Mouse (Mus musculus) liver, postnatal 0 days (tissue): Measurements from ENCODE around the gene Syt14. TPM values are rescaled to one million over a fixed set of nuclear protein-coding genes. Genes with fewer than 3 reads are reported as not detected.
A peak's percentile ranks its signal among the peaks of the same experiment; 100 is the strongest.

Experiments used
- ATAC-seq: fragments of 200-750 bp; cut with Nextera tagmentation; 2 replicates; pipeline ENCODE4 v1.8.0; 2017; ENCODE audit warnings: mild to moderate bottlenecking, moderate library complexity
- DNase-seq: peaks from one replicate; pipeline ENCODE4 v3.0.0-alpha.2; 2016
- H3K27ac ChIP-seq: fragments of 300-500 bp; sonication (generic); 2 replicates; pipeline ENCODE4 v1.5.1; 2014; ENCODE audit warnings: antibody characterized with exemption, moderate library complexity, mild to moderate bottlenecking, low read depth
- H3K27me3 ChIP-seq: fragments of 300-500 bp; sonication (generic); 2 replicates; pipeline ENCODE4 v1.6.1; 2014; ENCODE audit warnings: low read length, control low read depth, mixed read lengths; ENCODE audit not compliant: insufficient read depth
- H3K36me3 ChIP-seq: fragments of 300-500 bp; sonication (generic); replicated peaks from 2 replicates; pipeline ENCODE4 v1.6.1; 2014; ENCODE audit warnings: mild to moderate bottlenecking, control low read depth, low read length, moderate library complexity, mixed read lengths; ENCODE audit not compliant: insufficient read depth
- H3K4me1 ChIP-seq: fragments of 300-500 bp; sonication (generic); 2 replicates; pipeline ENCODE4 v1.6.1; 2014; ENCODE audit warnings: antibody characterized with exemption, mild to moderate bottlenecking, control low read depth; ENCODE audit not compliant: insufficient read depth
- H3K4me2 ChIP-seq: fragments of 300-500 bp; sonication (generic); 2 replicates; pipeline ENCODE4 v1.6.1; 2014; ENCODE audit warnings: low read depth, mild to moderate bottlenecking, low read length, moderate library complexity, mixed read lengths
- H3K4me3 ChIP-seq: fragments of 300-500 bp; sonication (generic); 2 replicates; pipeline ENCODE4 v1.5.1; 2014; ENCODE audit warnings: low read depth, low read length
- H3K9ac ChIP-seq: fragments of 300-500 bp; sonication (generic); replicated peaks from 2 replicates; pipeline ENCODE4 v1.6.1; 2014; ENCODE audit warnings: mild to moderate bottlenecking, moderate library complexity
- H3K9me3 ChIP-seq: fragments of 300-500 bp; sonication (generic); 2 replicates; pipeline ENCODE4 v1.6.1; 2016; ENCODE audit warnings: mild to moderate bottlenecking, control low read depth, low read length, mixed read lengths
- CTCF ChIP-seq: sonication (generic); IDR thresholded peaks from 2 replicates; pipeline ENCODE4 v1.5.1; 2016; ENCODE audit warnings: antibody characterized with exemption, low read depth
- EP300 ChIP-seq: IDR thresholded peaks from 2 replicates; pipeline ENCODE4 v1.6.1; 2016; ENCODE audit warnings: antibody characterized with exemption, low read depth, mild to moderate bottlenecking
- WGBS: fragments of 180-500 bp; shearing (Covaris S2); extraction: QIAGEN DNeasy Blood & Tissue Kit; methylation state at CpG from one replicate; pipeline ENCODE4 v1.1.7; 2014; ENCODE audit not compliant: insufficient replicate concordance; 5-methylcytosine and 5-hydroxymethylcytosine counted together
- polyA plus RNA-seq: library from polyadenylated mRNA; unstranded; fragments of >200 nt; fragmentation: Nextera tagmentation; extraction: Ambion mirVana; gene quantifications from 2 replicates; pipeline ENCODE4 v1.2.1, GENCODE M21; 2015

Gene Syt14
- polyA plus RNA-seq, 1 experiment from 2014 or later = 1.8 TPM

GRCm38 (mm10) chr1:192896076-192896475 is 139.5 kb downstream of the Syt14 start:
- Histone ChIP-seq H3K36me3 (no peaks in the 10 kb centered on the region), H3K4me1 (no peaks in the 10 kb centered on the region), H3K4me2 (no peak overlapping the region), H3K4me3 (no peak overlapping the region), H3K9me3 (no peaks in the 10 kb centered on the region), H3K27me3 (no peaks in the 10 kb centered on the region), H3K9ac (no peak overlapping the region), H3K27ac (no peak overlapping the region)
- DNase-seq = no peak
- no peak for ATAC-seq
- no peak for TF ChIP-seq EP300
- TF ChIP-seq CTCF = no peak
- WGBS = 81% methylated on average over 3 of the region's 3 CpGs

- DNase-seq = no peak
- Histone ChIP-seq H3K4me1 (no peaks in the 10 kb centered on the region), H3K9me3 (no peaks in the 10 kb centered on the region), H3K27ac (no peak overlapping the region), H3K27me3 (no peaks in the 10 kb centered on the region), H3K4me3 (no peak overlapping the region), H3K36me3 (no peaks in the 10 kb centered on the region), H3K9ac (no peak overlapping the region), H3K4me2 (no peak overlapping the region)
- no peak for TF ChIP-seq CTCF
- no peak for ATAC-seq
- 77% methylated on average over 3 of the region's 3 CpGs for WGBS
Observed at GRCm38 (mm10) chr1:192890716-192891115, 144.9 kb downstream of the Syt14 start.

GRCm38 (mm10) chr1:192882617-192883295 is 152.8 kb downstream of the Syt14 start:
- no peak overlapping the region for H3K4me3 ChIP-seq
- no peak overlapping the region for H3K9ac ChIP-seq
- no peaks in the 10 kb centered on the region for H3K4me1 ChIP-seq
- ATAC-seq (no peak), DNase-seq (no peak)
- no peaks in the 10 kb centered on the region for H3K27me3 ChIP-seq
- H3K27ac ChIP-seq = no peak overlapping the region
- WGBS = 75% methylated on average over 2 of the region's 2 CpGs
- no peaks in the 10 kb centered on the region for H3K9me3 ChIP-seq
- TF ChIP-seq CTCF = peak; percentile 41
- TF ChIP-seq EP300 = no peak
- no peak overlapping the region for H3K4me2 ChIP-seq
- no peaks in the 10 kb centered on the region for H3K36me3 ChIP-seq

GRCm38 (mm10) chr1:192880130-192880529 is 155.4 kb downstream of the Syt14 start:
- no peak for TF ChIP-seq EP300
- TF ChIP-seq CTCF = peak; percentile 37
- no peak overlapping the region for H3K27ac ChIP-seq
- H3K4me3 ChIP-seq = no peak overlapping the region
- H3K27me3 ChIP-seq = no peaks in the 10 kb centered on the region
- no peak for ATAC-seq
- no peak overlapping the region for H3K9ac ChIP-seq
- no peaks in the 10 kb centered on the region for H3K36me3 ChIP-seq
- no peaks in the 10 kb centered on the region for H3K4me1 ChIP-seq
- no peak overlapping the region for H3K4me2 ChIP-seq
- DNase-seq = no peak
- H3K9me3 ChIP-seq = no peaks in the 10 kb centered on the region
- WGBS = 73% methylated on average over 4 of the region's 4 CpGs

- no peak overlapping the region for H3K4me3 ChIP-seq
- no peaks in the 10 kb centered on the region for H3K4me1 ChIP-seq
- no peaks in the 10 kb centered on the region for H3K36me3 ChIP-seq
- no peak for TF ChIP-seq CTCF
- TF ChIP-seq EP300 = no peak
- no peaks in the 10 kb centered on the region for H3K27me3 ChIP-seq
- no peak overlapping the region for H3K27ac ChIP-seq
- no peak overlapping the region for H3K9ac ChIP-seq
- DNase-seq (no peak), ATAC-seq (no peak)
- H3K9me3 ChIP-seq = no peaks in the 10 kb centered on the region
- WGBS = 72% methylated on average over 7 of the region's 7 CpGs
- no peak overlapping the region for H3K4me2 ChIP-seq
Observed at GRCm38 (mm10) chr1:192879086-192879580, 156.4 kb downstream of the Syt14 start.

GRCm38 (mm10) chr1:192872841-192873240 is 162.7 kb downstream of the Syt14 start:
- Histone ChIP-seq H3K9me3 (no peaks in the 10 kb centered on the region), H3K27ac (no peak overlapping the region), H3K9ac (no peak overlapping the region), H3K4me1 (no peaks in the 10 kb centered on the region), H3K4me3 (no peak overlapping the region), H3K36me3 (no peaks in the 10 kb centered on the region), H3K4me2 (no peak overlapping the region), H3K27me3 (no peaks in the 10 kb centered on the region)
- WGBS = 69% methylated on average over 5 of the region's 5 CpGs
- DNase-seq = no peak
- TF ChIP-seq CTCF = no peak
- no peak for TF ChIP-seq EP300
- ATAC-seq = no peak
